Mouse (Mus musculus): ENCODE measurements around the gene Gm20388.

DNA sequence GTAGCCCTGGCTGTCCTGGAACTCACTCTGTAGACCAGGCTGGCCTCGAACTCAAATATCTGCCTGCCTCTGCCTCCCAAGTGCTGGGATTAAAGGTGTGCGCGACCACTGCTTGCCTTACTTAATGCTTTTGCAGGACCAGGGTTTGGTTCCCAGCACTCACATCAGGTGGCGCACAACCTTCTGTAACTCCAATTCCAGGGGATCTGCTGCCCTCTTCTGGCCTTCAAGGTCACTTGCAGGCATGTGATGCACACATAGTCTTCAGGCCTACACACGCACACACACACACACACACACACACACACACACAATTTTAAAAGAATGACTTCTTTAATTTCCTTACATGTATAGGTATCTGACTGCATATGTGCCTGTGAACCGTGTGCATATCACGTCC is 3890.2 kb downstream of the Gm20388 start:
- TF ChIP-seq POLR2A (IDR thresholded peaks at IDR 0.05; ENCODE audit: extremely low read depth, insufficient read depth, low read length) (no peak), CTCF (IDR thresholded peaks at IDR 0.05; ENCODE audit: extremely low read depth, insufficient read depth, low read length) (no peak)

All from cortical plate, adult 2 months (tissue).